Mouse (Mus musculus) spleen, adult 2 months (tissue): Measurements from ENCODE around the gene Asap2.

ENCODE experiments used
- CTCF ChIP-seq: fragments of 200-500 bp; IDR thresholded peaks from 2 replicates; pipeline ENCODE4 v1.5.1; 2011; ENCODE audit warnings: mild to moderate bottlenecking, inconsistent platforms; ENCODE audit not compliant: insufficient read depth, insufficient read length, insufficient replicate concordance; ENCODE audit errors: extremely low read depth
- POLR2A ChIP-seq: fragments of 200-500 bp; IDR thresholded peaks from 2 replicates; pipeline ENCODE4 v1.6.1; 2011; ENCODE audit warnings: low read depth, low read length, inconsistent platforms

- TF ChIP-seq CTCF = no peak
- TF ChIP-seq POLR2A = no peak
Observed at GRCm38 (mm10) chr12:21285508-21286242, 295.4 kb downstream of the Asap2 start.
